Mouse (Mus musculus): ENCODE data around the gene Myo6. TPM values are rescaled to one million over a fixed set of nuclear protein-coding genes. Genes with fewer than 3 reads are reported as not detected.

The Myo6 gene
- total and polyA plus RNA-seq, 3 experiments, result 6.0 to 39.5 (median 11.0) TPM

DNA sequence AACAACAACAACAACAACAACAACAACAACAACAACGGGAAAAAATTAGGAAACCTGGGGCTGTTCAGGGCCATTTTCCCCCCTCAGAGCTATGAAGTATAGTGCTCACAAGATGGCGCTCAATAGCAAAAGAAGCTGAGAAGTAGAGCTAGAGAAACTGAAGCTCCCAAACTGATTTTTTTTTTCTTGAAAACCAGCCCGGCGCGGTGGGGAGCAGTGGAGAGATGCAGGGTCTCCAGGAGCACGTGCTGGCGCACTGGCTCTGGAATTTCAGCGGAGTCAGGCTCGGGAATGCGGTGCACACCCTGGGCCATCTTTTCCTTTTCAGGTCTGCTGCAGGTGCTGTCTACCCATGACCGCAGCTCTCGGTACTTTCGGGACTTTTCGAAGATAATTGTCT lies 167.3 kb downstream of the Myo6 start:
- Histone ChIP-seq H3K36me3 (replicated peaks in 1 of 2; ENCODE audit: control insufficient read depth in 1 of 2, insufficient read depth in 1 of 2, low read length in 1 of 2) (no peaks in the 10 kb centered on the region), H3K4me2 (ENCODE audit: insufficient read depth, low read depth, poor library complexity, severe bottlenecking) (peak overlapping the region; percentile 98), H3K79me2 (replicated peaks; ENCODE audit: control insufficient read depth, extremely low read depth, insufficient read depth, poor library complexity, severe bottlenecking) (no peaks in the 10 kb centered on the region), H3K9ac (ENCODE audit: insufficient read depth, low read depth) (no peak overlapping the region), H3K9me3 (replicated peaks; ENCODE audit: low read length) (no peaks in the 10 kb centered on the region), H3K4me1 (ENCODE audit: control insufficient read depth in 1 of 2, insufficient read depth in 2 of 2) (peaks cover 5 to 8% of the 10 kb centered on the region in 2 experiments; a peak in 3 of 4 replicates), H3K27me3 (replicated peaks) (no peaks in the 10 kb centered on the region), H3K4me3 (replicated peaks in 1 of 3; ENCODE audit: low read depth in 2 of 3, low read length in 2 of 3, poor library complexity in 1 of 3) (peak overlapping the region; percentile 43 to 79 (median 58)), H3K27ac (ENCODE audit: insufficient read depth, low read depth) (no peak overlapping the region)
- DNase-seq (ENCODE audit: extremely low read depth), result peak; percentile 72
- TF ChIP-seq ZNF384 (IDR thresholded peaks at IDR 0.05; ENCODE audit: low read depth, low read length) (peak; percentile 95), MAZ (IDR thresholded peaks at IDR 0.05; ENCODE audit: low read depth, low read length) (peak; percentile 46; the same call in 1 of the 2 replicates), RAD21 (IDR thresholded peaks at IDR 0.05; ENCODE audit: low read depth, low read length) (peak; percentile 90), ZC3H11A (IDR thresholded peaks at IDR 0.05; ENCODE audit: low read depth, low read length) (peak; percentile 49), EP300 (IDR thresholded peaks at IDR 0.05; ENCODE audit: low read length) (no peak), PAX5 (IDR thresholded peaks at IDR 0.05; ENCODE audit: low read length) (no peak), TCF12 (IDR thresholded peaks at IDR 0.05; ENCODE audit: low read depth, low read length) (0 out of 2 replicates have a peak, but pooled peaks have one; percentile 13), RCOR1 (conservative IDR thresholded peaks at IDR 0.05; ENCODE audit: low read depth, low read length) (no peak), IRF4 (IDR thresholded peaks at IDR 0.05; ENCODE audit: low read depth, low read length) (peak; percentile 56; the same call in 1 of the 2 replicates), CTCF (conservative IDR thresholded peaks at IDR 0.05 in 1 of 2, IDR thresholded peaks at IDR 0.05 in 1 of 2; ENCODE audit: low read depth in 2 of 2, low read length in 2 of 2) (peak; percentile 16 to 83; a peak in 2 of 4 replicates), USF1 (IDR thresholded peaks at IDR 0.05; ENCODE audit: low read depth, low read length) (no peak), SMC3 (IDR thresholded peaks at IDR 0.05; ENCODE audit: low read depth, low read length) (peak; percentile 88), NELFE (IDR thresholded peaks at IDR 0.05; ENCODE audit: low read depth, low read length) (no peak)
- dilution Hi-C loops (cut with MboI; ENCODE audit: extremely low pct_ligation_motif_present, extremely low pct_unique_long_range_greater_than_20kb, low sequenced_read_pairs), result no loop called here
- in situ Hi-C loops (cut with MboI; ENCODE audit: low pct_ligation_motif_present, low pct_unique_long_range_greater_than_20kb, low sequenced_read_pairs), result no loop called here

DNA sequence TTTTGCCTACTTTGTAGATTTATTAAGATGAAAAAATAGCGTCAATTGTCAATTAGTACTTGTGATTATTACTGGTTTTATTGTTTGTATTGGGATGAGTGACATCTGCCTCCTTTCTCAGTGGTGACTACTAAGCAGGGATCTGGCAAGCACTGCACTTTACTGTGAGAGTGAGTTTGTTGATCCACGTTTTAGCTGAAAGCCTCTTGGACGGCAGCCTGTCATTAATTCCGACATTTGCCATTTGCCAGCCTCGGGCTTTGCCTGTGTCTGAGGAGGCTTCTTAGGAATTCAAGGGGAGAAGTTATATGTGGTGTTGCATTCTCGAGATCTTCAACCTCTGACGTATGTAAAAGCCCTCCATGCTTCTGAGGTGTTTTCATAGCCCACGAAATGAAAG lies 168.6 kb downstream of the Myo6 start:
- Histone ChIP-seq H3K4me2 (ENCODE audit: insufficient read depth, low read depth, poor library complexity, severe bottlenecking) (no peak overlapping the region), H3K27ac (ENCODE audit: insufficient read depth, low read depth) (no peak overlapping the region), H3K36me3 (replicated peaks in 1 of 2; ENCODE audit: control insufficient read depth in 1 of 2, insufficient read depth in 1 of 2, low read length in 1 of 2) (no peaks in the 10 kb centered on the region), H3K27me3 (replicated peaks) (no peaks in the 10 kb centered on the region), H3K4me3 (replicated peaks in 1 of 3; ENCODE audit: low read depth in 2 of 3, low read length in 2 of 3, poor library complexity in 1 of 3) (no peak overlapping the region), H3K4me1 (ENCODE audit: control insufficient read depth in 1 of 2, insufficient read depth in 2 of 2) (peaks cover 5 to 8% of the 10 kb centered on the region in 2 experiments; a peak in 3 of 4 replicates), H3K79me2 (replicated peaks; ENCODE audit: control insufficient read depth, extremely low read depth, insufficient read depth, poor library complexity, severe bottlenecking) (no peaks in the 10 kb centered on the region), H3K9ac (ENCODE audit: insufficient read depth, low read depth) (no peak overlapping the region), H3K9me3 (replicated peaks; ENCODE audit: low read length) (no peaks in the 10 kb centered on the region)
- in situ Hi-C loops (cut with MboI; ENCODE audit: low pct_ligation_motif_present, low pct_unique_long_range_greater_than_20kb, low sequenced_read_pairs), result no loop called here
- dilution Hi-C loops (cut with MboI; ENCODE audit: extremely low pct_ligation_motif_present, extremely low pct_unique_long_range_greater_than_20kb, low sequenced_read_pairs), result no loop called here
- no peak for TF ChIP-seq POLR2A (IDR thresholded peaks at IDR 0.05; ENCODE audit: low read depth, low read length)
- no peak for TF ChIP-seq ZNF384 (IDR thresholded peaks at IDR 0.05; ENCODE audit: low read depth, low read length)
- no peak for TF ChIP-seq KAT2A (IDR thresholded peaks at IDR 0.05; ENCODE audit: insufficient replicate concordance, low read length)
- no peak for TF ChIP-seq USF2 (conservative IDR thresholded peaks at IDR 0.05; ENCODE audit: low read depth, low read length)
- no peak for TF ChIP-seq CHD1 (IDR thresholded peaks at IDR 0.05; ENCODE audit: low read depth, low read length)
- no peak for TF ChIP-seq USF1 (IDR thresholded peaks at IDR 0.05; ENCODE audit: low read depth, low read length)
- TF ChIP-seq JUND (conservative IDR thresholded peaks at IDR 0.05; ENCODE audit: low read depth, low read length), result no peak
- TF ChIP-seq ELF1 (IDR thresholded peaks at IDR 0.05; ENCODE audit: low read depth, low read length), result no peak
- no peak for TF ChIP-seq MXI1 (IDR thresholded peaks at IDR 0.05; ENCODE audit: low read depth, low read length)
- TF ChIP-seq CHD2 (IDR thresholded peaks at IDR 0.05; ENCODE audit: low read length), result no peak
- no peak for TF ChIP-seq MAZ (IDR thresholded peaks at IDR 0.05; ENCODE audit: low read depth, low read length)
- DNase-seq (ENCODE audit: extremely low read depth), result no peak

Data from CH12.LX (cell line).